Mouse (Mus musculus): ENCODE data around the gene Clcn3.
"Not testable (repeated sequence)": the region's sequence is repeated elsewhere in the genome, so short reads cannot be mapped to it uniquely, and the experiment has no call there.

The Clcn3 gene

DNA sequence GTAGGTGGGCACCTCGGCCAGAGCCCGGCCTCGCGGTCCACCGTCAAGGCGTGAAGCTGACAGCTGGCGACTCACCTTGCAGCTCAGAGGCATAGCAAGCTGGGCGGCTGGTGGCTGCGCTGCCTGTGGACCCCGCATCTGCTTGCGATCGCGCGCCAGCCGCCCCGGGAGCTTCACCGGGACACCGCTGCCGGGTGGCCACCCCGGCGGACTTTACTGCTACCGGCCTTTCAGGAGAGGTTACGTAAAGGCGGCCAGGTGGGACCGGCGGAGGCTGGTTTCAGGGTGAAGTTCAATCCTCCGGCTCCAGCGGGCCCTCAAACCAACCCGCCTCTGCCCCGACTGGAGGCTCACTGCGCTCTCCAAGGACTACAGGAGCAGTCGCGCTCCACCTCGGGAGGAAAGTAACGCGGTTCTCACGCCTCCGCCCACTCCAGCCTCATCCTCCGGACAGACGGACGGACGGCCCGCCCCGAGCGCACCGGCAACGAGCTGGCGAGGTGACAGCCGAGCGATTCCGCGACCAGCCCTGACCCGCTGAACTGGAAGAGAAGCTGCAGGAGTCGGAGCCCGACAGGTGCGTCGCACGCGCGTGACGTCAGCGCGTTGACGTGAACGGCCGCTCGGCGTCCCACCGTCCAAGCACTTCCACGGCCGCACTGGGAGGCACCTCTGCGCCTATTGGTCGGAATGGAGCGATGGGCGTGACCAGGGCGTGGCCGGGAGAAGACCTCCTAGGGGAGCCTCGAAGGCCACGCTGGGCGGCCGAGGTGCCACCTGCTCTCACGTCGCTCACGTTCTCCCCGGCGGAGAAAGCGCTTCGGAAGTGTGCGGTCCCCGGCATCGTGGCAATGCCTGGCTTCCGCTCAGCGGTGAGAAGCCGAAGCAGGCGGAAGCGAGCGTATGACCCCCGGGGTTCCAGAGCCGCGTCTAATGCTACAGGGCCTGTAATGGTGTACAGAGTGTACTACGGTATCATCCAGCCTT lies at the start of gene Clcn3:
Clcn3 (minus strand) TSS at position 600 of the 987 bp plus-strand sequence.
- DNase-seq (ENCODE audit: low spot score) = peak; percentile 91

- DNase-seq (ENCODE audit: low spot score) = no peak
These were observed 13.4 kb upstream of the Clcn3 start for GRCm38 (mm10) chr8:60996468-60996867.

DNA sequence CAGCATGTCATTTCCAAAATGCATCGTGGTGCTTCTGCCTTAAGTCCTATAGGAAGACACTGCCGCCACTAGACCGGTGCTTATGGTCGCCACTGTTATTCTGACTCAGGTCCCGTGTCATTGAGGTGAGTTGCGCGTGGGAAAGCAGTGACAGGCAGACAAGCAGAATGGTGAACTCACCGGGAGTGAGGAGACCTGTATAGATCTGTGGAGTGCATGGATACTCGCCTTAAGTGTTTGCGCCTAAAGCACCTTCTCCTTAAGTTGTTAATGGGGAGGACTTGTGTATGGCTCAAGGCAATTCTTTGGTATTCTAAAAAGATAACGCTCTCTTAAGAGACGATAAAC lies 10.5 kb upstream of the Clcn3 start:
- DNase-seq (ENCODE audit: low spot score) = no peak

GRCm38 (mm10) chr8:60992910-60993638 lies 10.0 kb upstream of the Clcn3 start, which contains the start of gene Nek1:
TSS of gene Nek1 (plus strand) at chr8:60993195.
- DNase-seq (ENCODE audit: low spot score) = peak; percentile 93

GRCm38 (mm10) chr8:60992561-60992909 lies 9.4 kb upstream of the Clcn3 start:
- DNase-seq (ENCODE audit: low spot score) = peak; percentile 23

GRCm38 (mm10) chr8:60984260-60985010 lies 1.3 kb upstream of the Clcn3 start:
- DNase-seq (ENCODE audit: low spot score) = not testable (repeated sequence)

GRCm38 (mm10) chr8:60983688-60984079 lies 584 bp upstream of the Clcn3 start:
- DNase-seq (ENCODE audit: low spot score) = peak; percentile 16

DNA sequence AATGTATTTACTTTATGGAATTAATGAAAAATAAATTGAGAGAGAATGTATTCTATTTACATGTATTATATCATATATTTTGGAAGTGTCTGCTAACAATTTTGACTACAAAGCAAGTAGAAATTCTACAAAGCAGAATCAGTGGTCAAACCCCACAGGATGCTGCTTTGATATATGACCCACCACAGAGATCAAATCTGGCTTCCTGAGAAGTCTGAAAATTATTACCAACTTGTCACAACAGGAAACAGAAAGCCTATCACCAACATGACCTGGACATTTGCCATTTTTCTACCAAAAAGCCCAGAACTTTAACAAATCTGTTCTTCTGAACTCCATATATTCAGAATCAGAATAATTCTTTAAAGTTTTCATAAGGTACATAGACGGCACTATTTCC lies 1.7 kb downstream of the Clcn3 start:
- DNase-seq (ENCODE audit: low spot score) = no peak

GRCm38 (mm10) chr8:60978496-60978895 lies 4.6 kb downstream of the Clcn3 start:
- DNase-seq (ENCODE audit: low spot score) = no peak

DNA sequence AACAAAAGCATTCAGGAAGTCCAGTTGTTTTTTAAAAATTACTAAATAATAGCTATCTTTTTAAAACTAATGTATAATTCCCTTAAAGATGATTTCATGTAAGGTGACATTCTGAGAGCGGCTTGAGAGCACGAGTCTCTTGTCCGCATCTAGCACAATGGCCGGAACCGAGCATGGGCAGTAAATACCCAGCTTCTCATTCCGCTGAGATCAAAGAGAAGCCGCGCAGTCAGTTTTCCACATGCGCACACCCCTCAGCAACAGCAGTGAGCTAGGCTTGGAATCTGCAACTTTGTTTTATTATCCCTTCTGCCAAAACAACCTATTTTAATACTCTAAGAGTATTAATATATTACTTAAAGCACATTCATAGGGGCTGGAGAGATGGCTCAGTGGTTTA lies 6.3 kb downstream of the Clcn3 start:
- DNase-seq (ENCODE audit: low spot score) = no peak

DNA sequence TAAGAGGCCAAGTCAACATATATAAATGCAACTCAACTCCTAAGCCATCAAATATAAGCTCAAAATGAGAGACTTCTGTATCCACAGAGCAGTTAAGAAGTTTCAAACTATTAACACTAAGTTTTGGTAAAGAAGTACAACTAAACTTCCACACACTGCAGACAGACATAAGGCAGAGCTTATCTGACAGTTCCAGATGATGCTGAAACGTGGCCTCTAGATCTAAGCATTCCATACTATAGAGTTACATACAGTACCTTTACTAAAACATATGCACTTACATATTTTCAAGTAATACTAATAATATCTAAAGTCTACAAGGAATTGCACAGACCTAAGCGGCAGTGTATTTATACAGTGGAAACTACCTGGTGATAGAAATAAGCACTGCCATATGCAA lies 8.3 kb downstream of the Clcn3 start:
- DNase-seq (ENCODE audit: low spot score) = no peak

GRCm38 (mm10) chr8:60973448-60973847 lies 9.7 kb downstream of the Clcn3 start:
- no peak for DNase-seq (ENCODE audit: low spot score)

- no peak for DNase-seq (ENCODE audit: low spot score)
These were observed 11.3 kb downstream of the Clcn3 start for GRCm38 (mm10) chr8:60971808-60972207.

DNA sequence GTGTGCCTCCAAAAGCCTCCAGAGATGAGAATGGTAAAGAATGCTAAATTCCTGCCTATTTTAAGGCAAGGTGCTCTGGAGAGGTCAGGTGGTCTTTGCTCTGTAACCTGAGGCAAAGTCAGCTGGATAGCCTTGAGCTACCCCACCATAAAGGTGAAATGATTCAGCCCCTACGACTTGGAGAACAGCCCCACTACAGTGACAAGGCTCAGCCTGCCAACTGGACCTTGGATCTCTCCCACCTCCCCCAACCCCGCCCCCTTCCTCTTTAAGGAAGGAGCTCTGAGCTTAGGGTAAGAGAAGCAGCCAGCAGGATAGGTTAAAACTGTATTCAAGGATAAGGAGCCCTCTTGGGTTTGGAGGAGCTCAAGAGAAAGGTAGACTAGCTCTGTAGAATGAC lies 14.0 kb downstream of the Clcn3 start:
- no peak for DNase-seq (ENCODE audit: low spot score)

GRCm38 (mm10) chr8:60965741-60966140 lies 17.4 kb downstream of the Clcn3 start:
- DNase-seq (ENCODE audit: low spot score) = no peak

- no peak for DNase-seq (ENCODE audit: low spot score)
These were observed 17.8 kb downstream of the Clcn3 start for GRCm38 (mm10) chr8:60965306-60965705.

DNA sequence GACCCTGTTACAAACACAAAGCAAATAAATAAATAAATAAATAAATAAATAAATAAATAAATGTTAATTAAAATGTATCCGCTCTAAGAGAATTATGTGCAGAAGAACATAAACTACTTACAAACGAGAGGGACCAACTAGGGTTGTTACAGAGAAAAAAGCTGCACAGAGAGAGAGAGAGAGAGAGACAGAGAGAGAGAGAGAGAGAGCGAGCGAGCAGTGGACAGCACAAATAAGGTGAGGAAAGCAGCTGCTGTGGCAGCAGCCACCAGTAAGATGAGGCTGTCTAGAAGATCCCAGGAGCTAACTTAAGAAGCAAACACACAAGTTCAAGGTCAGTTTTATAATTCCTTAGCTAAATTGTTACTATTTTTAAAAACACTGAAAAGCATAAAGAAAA lies 18.6 kb downstream of the Clcn3 start:
- no peak for DNase-seq (ENCODE audit: low spot score)

GRCm38 (mm10) chr8:60963931-60964330 lies 19.2 kb downstream of the Clcn3 start:
- DNase-seq (ENCODE audit: low spot score) = no peak

- DNase-seq (ENCODE audit: low spot score) = no peak
These were observed 20.3 kb downstream of the Clcn3 start for GRCm38 (mm10) chr8:60962763-60963162.

- no peak for DNase-seq (ENCODE audit: low spot score)
These were observed 26.3 kb downstream of the Clcn3 start for GRCm38 (mm10) chr8:60956847-60957246.

- DNase-seq (ENCODE audit: low spot score) = peak; percentile 17
These were observed 28.7 kb downstream of the Clcn3 start for GRCm38 (mm10) chr8:60954281-60955014.

- DNase-seq (ENCODE audit: low spot score) = no peak
These were observed 30.3 kb downstream of the Clcn3 start for GRCm38 (mm10) chr8:60952803-60953202.
